Mouse (Mus musculus) forebrain, postnatal 0 days (tissue): ENCODE data around the gene Proca1. TPM values are rescaled to one million over a fixed set of nuclear protein-coding genes. Genes with fewer than 3 reads are reported as not detected.
"Not testable (repeated sequence)": the region's sequence is repeated elsewhere in the genome, so short reads cannot be mapped to it uniquely, and the experiment has no call there.

ENCODE experiments used
- ATAC-seq: fragments of 200-750 bp; cut with Nextera tagmentation; 2 replicates; pipeline ENCODE4 v1.8.0; 2017; ENCODE audit warnings: mild to moderate bottlenecking, moderate library complexity
- DNase-seq: peaks from one replicate; pipeline ENCODE4 v3.0.0-alpha.2; 2015
- H3K27ac ChIP-seq: fragments of 300-500 bp; sonication (generic); 2 replicates; pipeline ENCODE4 v1.5.1; 2014; ENCODE audit warnings: low read depth, mild to moderate bottlenecking, antibody characterized with exemption, low read length, moderate library complexity, mixed read lengths
- H3K27me3 ChIP-seq: fragments of 300-500 bp; sonication (generic); 2 replicates; pipeline ENCODE4 v1.6.1; 2014; ENCODE audit warnings: mild to moderate bottlenecking, low read length, mixed read lengths; ENCODE audit not compliant: insufficient read depth
- H3K36me3 ChIP-seq: fragments of 300-500 bp; sonication (generic); 2 replicates; pipeline ENCODE4 v1.6.1; 2014; ENCODE audit warnings: mild to moderate bottlenecking, moderate library complexity; ENCODE audit not compliant: insufficient read depth
- H3K4me1 ChIP-seq: fragments of 300-500 bp; sonication (generic); 2 replicates; pipeline ENCODE4 v1.6.1; 2014; ENCODE audit warnings: antibody characterized with exemption; ENCODE audit not compliant: insufficient read depth
- H3K4me2 ChIP-seq: fragments of 300-500 bp; sonication (generic); 2 replicates; pipeline ENCODE4 v1.6.1; 2014; ENCODE audit warnings: low read depth, mild to moderate bottlenecking, moderate library complexity
- H3K4me3 ChIP-seq: fragments of 300-500 bp; sonication (generic); 2 replicates; pipeline ENCODE4 v1.5.1; 2014; ENCODE audit warnings: low read depth, low read length, mixed read lengths
- H3K9ac ChIP-seq: fragments of 300-500 bp; sonication (generic); 2 replicates; pipeline ENCODE4 v1.6.1; 2014; ENCODE audit warnings: mild to moderate bottlenecking
- H3K9me3 ChIP-seq: fragments of 300-500 bp; sonication (generic); 2 replicates; pipeline ENCODE4 v1.6.1; 2016; ENCODE audit warnings: low read length
- CTCF ChIP-seq: sonication (generic); IDR thresholded peaks from 2 replicates; pipeline ENCODE4 v1.5.1; 2016; ENCODE audit warnings: antibody characterized with exemption, control low read depth, low read depth
- WGBS: fragments of 180-500 bp; shearing (Covaris S2); extraction: QIAGEN DNeasy Blood & Tissue Kit; methylation state at CpG from one replicate; pipeline ENCODE4 v1.1.7; 2014; 5-methylcytosine and 5-hydroxymethylcytosine counted together
- polyA plus RNA-seq: library from polyadenylated mRNA; unstranded; fragments of >200 nt; fragmentation: Nextera tagmentation; extraction: Ambion mirVana; gene quantifications from 2 replicates; pipeline ENCODE4 v1.2.1, GENCODE M21; 2015
- total RNA-seq: library from RNA; depleted of rRNA; stranded (reverse); fragments of >200 nt; gene quantifications from 2 replicates; pipeline ENCODE4 v1.2.3, GENCODE M21; 2014

Gene Proca1
- total and polyA plus RNA-seq, 2 experiments from 2014 or later, result 0.81 to 3.3 TPM

DNA sequence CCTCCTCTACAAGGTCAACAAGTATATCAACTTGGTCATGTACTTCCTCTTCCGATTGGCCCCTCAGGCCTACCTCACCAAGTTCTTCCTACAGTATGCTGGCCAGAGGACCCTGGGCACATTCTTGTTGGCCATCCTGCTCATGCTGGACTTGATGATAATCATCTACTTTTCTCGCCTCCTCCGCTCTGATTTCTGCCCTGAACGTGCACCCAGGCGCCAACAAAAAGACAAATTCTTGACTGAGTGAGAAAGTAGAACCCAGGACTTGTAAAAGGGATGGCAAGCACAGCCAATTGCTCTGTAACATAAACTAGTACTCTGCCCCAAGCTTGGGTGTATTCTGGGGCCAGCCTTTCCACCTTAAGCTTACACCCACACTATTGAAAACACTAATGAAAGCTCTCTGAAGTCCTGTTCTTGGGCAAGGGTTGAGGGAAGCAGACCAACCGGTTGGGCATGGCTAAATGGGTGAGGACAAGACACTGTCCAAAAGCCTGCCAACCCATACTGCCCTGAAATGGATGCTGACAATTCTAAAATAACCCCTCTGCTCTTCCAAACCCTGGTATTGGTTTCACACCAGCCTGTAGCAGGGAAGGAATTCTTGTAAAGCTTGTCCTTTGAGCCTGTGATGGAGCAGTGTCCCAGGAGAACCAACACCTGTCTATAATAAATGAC, 13.0 kb upstream of the Proca1 start:
- WGBS, result 76% methylated on average over 6 of the region's 6 CpGs
- H3K27ac ChIP-seq, result no peak overlapping the region
- H3K9ac ChIP-seq, result no peak overlapping the region
- ATAC-seq (no peak), DNase-seq (no peak)
- H3K9me3 ChIP-seq, result no peaks in the 10 kb centered on the region
- no peak overlapping the region for H3K4me2 ChIP-seq
- H3K36me3 ChIP-seq, result peaks cover 22% of the 10 kb centered on the region
- no peaks in the 10 kb centered on the region for H3K27me3 ChIP-seq
- H3K4me3 ChIP-seq, result no peak overlapping the region
- TF ChIP-seq CTCF, result no peak
- H3K4me1 ChIP-seq, result peaks cover 21% of the 10 kb centered on the region

DNA sequence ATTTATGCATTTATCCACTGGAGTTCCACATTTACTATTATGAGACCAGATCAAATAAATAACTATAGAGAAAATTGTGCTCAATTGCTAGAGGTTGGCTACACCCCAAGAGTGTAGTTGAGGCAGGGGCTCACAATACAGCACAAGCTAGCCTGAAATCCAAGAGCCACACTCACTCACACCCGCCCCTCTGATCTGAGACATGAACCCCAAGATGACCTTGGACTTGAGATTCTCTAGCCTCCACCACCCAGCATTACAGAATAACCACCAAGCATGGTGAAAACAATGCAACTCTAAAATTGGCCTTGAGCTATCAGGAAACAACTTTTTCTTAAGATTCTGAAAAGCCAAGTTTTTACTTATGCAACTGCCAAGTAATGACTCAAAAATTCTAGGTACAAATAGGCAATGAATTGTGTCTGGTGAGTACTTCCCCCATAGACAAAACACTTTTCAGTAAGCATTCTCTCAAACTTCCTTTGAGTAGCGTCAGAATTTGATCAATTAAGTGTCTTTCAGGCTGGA, 11.3 kb upstream of the Proca1 start:
- H3K4me3 ChIP-seq, result peak overlapping the region; percentile 90
- H3K9ac ChIP-seq, result peak overlapping the region; percentile 91
- ATAC-seq (no peak), DNase-seq (no peak)
- H3K4me1 ChIP-seq, result peaks cover 19% of the 10 kb centered on the region
- no peak overlapping the region for H3K27ac ChIP-seq
- H3K4me2 ChIP-seq, result peak overlapping the region; percentile 55
- no peaks in the 10 kb centered on the region for H3K27me3 ChIP-seq
- peaks cover 22% of the 10 kb centered on the region for H3K36me3 ChIP-seq
- 42% methylated on average over 2 of the region's 2 CpGs for WGBS
- H3K9me3 ChIP-seq, result no peaks in the 10 kb centered on the region
- TF ChIP-seq CTCF, result no peak

DNA sequence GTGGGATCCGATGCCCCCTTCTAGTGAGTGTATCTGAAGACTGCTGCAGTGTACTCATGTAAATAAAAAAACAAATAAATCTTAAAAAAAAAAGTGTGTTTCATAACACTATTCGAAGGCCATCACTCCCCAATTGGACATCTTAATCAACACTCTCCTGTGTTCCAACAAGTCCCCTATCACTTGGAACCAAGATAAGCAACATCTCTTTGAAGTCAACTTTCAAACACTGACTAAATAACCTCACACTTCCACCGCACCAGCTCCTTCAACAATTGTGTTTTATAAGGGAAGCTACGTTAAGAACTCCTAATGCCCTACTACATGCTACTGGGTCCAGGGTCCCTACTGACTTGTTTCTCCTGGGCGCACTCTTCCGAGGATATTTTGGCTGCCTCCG, 10.7 kb upstream of the Proca1 start:
- no peak for ATAC-seq
- WGBS, result 11% methylated on average over 7 of the region's 7 CpGs
- H3K9me3 ChIP-seq, result no peaks in the 10 kb centered on the region
- peak overlapping the region; percentile 55 for H3K4me2 ChIP-seq
- H3K27me3 ChIP-seq, result no peaks in the 10 kb centered on the region
- H3K36me3 ChIP-seq, result peaks cover 22% of the 10 kb centered on the region
- H3K4me1 ChIP-seq, result peaks cover 14% of the 10 kb centered on the region
- peak overlapping the region; percentile 91 for H3K9ac ChIP-seq
- no peak for TF ChIP-seq CTCF
- H3K4me3 ChIP-seq, result peak overlapping the region; percentile 90
- DNase-seq, result no peak
- no peak overlapping the region; the same call in 1 of the 2 replicates for H3K27ac ChIP-seq

DNA sequence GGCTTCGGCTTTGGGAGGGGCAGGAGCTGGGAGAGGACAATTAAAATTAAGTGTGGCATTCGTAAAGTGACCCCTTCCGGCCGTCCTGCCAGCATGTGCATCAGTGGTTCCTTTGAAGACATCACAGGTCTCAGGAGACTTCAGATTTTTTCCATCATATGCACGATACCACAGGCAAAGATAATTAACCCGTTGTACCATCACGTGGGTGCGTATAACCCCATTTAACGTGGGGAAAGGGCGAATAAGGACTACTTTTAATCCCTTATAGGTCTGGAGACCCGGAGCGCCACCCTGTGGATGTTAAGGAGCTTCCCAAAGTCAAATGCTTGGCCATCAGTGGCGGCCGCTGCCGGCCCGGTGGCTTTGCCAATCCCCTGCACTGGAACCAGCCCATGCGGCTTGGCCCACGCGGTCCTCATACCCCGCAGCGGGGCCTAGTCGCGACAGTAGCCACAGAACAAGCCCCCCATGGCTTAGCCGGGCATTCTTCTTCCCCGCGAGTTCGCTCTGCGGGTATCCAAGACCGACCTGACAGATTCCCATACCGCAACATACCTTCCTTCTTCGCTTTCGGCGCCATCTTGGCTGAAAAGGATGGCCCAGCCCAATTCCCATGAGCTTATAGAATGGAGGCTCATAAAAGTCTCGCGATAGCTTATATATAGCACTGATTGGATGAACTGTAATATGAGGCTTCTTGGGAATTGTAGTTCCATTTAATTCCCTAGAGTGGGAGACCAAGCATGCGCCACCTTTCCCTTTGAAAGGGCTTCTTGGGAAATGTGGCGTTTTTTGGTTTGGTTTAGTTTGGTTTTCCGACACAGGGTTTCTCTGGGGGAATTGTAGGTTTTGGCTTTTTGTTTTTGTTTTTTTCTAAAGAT, 10.0 kb upstream of the Proca1 start, which contains the start of gene Rpl23a:
Rpl23a (minus strand) TSS at position 624 of the 884 bp plus-strand sequence.
- Histone ChIP-seq H3K4me1 (peaks cover 13% of the 10 kb centered on the region), H3K4me3 (peak within 1 kb of the TSS; percentile 90), H3K4me2 (peak within 1 kb of the TSS; percentile 55), H3K36me3 (peaks cover 22% of the 10 kb centered on the region), H3K27ac (peak within 1 kb of the TSS; percentile 98), H3K27me3 (no peaks in the 10 kb centered on the region), H3K9me3 (no peaks in the 10 kb centered on the region), H3K9ac (peak within 1 kb of the TSS; percentile 91)
- ATAC-seq (peak; percentile 97), DNase-seq (peak; percentile 94)
- peak; percentile 56 for TF ChIP-seq CTCF
- under 1% methylated on average over 38 of the region's 38 CpGs for WGBS

DNA sequence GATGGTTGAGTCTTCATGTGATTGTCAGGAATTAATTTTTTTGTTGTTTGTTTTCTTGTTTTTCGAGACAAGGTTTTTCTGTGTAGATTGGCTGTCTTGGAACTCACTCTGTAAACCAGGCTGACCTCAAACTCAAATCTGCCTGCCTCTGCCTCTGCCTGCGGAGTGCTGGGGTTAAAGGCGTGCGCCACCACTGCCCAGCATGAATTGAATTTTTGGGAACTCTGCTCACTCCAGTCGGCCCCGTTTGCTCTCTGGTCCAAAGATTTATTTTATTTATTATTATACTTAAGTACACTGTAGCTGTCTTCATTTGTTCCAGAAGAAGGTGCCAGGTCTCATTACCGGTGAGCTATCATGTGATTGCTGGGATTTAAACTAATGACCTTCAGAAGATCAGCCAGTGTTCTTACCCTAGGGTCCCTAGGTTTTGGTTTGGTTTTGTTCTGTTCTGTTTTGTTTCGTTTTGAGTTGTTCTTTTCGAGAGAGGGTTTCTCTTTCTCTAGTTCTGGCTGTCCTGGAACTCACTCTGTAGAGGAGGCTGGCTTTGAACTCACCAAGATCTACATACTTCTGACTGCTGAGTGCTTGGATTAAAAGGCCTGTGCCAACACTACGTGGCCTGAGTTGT, 9.2 kb upstream of the Proca1 start:
- Histone ChIP-seq H3K4me1 (peaks cover 13% of the 10 kb centered on the region), H3K4me3 (peak overlapping the region; percentile 90), H3K9ac (peak overlapping the region; percentile 91), H3K9me3 (no peaks in the 10 kb centered on the region), H3K27ac (peak overlapping the region; percentile 47; the same call in 1 of the 2 replicates), H3K4me2 (peak overlapping the region; percentile 55), H3K36me3 (peaks cover 22% of the 10 kb centered on the region), H3K27me3 (no peaks in the 10 kb centered on the region)
- DNase-seq (no peak), ATAC-seq (no peak)
- TF ChIP-seq CTCF, result no peak
- WGBS, result 59% methylated on average over 10 of the region's 10 CpGs

DNA sequence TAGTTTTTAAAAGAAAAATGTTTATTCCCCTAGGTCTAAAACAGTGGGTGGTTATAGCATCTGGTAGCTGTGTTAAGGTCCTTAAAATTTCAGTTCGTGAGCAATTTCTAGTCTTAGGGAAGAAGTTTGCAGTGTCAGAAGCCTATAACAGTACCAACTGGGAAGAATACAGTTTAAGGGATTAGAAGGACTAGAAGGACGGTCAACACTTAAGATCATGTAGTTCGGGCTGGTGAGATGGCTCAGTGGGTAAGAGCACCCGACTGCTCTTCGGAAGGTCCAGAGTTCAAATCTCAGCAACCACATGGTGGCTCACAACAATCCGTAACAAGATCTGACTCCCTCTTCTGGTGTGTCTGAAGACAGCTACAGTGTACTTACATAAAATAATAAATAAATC, 8.5 kb upstream of the Proca1 start:
- WGBS, result 91% methylated on average over 6 of the region's 6 CpGs
- H3K27ac ChIP-seq, DNase-seq, H3K9ac ChIP-seq, H3K4me2 ChIP-seq, ATAC-seq, H3K27me3 ChIP-seq, H3K9me3 ChIP-seq, H3K4me3 ChIP-seq: not testable (repeated sequence)
- peaks cover 18% of the 10 kb centered on the region for H3K36me3 ChIP-seq
- H3K4me1 ChIP-seq, result peaks cover 17% of the 10 kb centered on the region
